Mouse (Mus musculus) megakaryocyte, adult 5-6 weeks (primary cell): ENCODE measurements around the gene Galnt14. TPM values are rescaled to one million over a fixed set of nuclear protein-coding genes. Genes with fewer than 3 reads are reported as not detected.

ENCODE experiments used
- ATAC-seq: 2 replicates; pipeline ENCODE4 v1.8.0; 2016; ENCODE audit warnings: mild to moderate bottlenecking, inconsistent platforms; ENCODE audit not compliant: poor library complexity, severe bottlenecking
- total RNA-seq, 2 experiments: library from RNA; stranded (forward) in 1 of 2; stranded (reverse) in 1 of 2; fragments of 153-499, 151-499 nt in 1 of 2; fragments of 221-1000, 200-1000 nt in 1 of 2; gene quantifications; 2 replicates each; pipeline versions ENCODE4 v1.2.3 to v1.2.4; 2015 to 2017

Gene Galnt14
- total RNA-seq, 2 experiments from 2014 or later, result not detected

DNA sequence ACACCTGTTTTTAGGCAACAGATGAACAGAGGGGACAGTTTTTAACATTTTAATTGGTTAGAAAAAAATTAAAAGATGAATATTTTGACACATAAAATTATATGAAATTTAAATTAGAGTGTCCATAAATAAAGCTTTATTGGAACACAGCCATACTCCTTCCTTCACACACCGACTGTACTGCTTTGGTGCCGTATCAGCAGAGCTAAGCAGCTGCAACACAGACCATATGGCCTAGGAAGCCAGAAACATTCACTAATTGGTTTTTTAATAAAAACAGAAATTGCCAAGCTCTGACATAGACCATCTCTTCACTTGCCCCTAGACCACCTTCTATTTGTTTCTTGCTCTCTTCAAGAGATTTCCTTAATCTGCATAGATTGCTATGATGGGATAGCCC lies 40.2 kb downstream of the Galnt14 start:
- no peak for ATAC-seq

GRCm38 (mm10) chr17:73668996-73669395 lies 41.3 kb downstream of the Galnt14 start:
- ATAC-seq, result no peak

DNA sequence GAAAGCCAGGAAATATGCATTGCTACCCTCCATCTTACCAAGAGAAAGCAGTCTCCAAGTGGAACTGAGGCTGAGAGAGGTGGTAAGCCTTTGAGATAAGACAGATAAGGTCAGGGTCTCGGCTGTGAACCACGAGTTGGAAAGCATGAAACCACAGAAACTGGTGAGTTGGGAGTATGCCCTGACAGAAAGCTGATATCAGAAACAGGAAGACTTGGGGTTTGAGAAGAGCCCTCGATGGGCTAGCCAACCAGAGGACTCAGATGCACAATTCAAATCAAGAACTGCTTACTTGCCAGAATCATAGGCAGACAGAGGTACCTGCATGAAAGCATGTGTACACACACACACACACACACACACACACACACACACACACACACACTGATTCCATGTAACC lies 47.0 kb downstream of the Galnt14 start:
- ATAC-seq, result no peak

DNA sequence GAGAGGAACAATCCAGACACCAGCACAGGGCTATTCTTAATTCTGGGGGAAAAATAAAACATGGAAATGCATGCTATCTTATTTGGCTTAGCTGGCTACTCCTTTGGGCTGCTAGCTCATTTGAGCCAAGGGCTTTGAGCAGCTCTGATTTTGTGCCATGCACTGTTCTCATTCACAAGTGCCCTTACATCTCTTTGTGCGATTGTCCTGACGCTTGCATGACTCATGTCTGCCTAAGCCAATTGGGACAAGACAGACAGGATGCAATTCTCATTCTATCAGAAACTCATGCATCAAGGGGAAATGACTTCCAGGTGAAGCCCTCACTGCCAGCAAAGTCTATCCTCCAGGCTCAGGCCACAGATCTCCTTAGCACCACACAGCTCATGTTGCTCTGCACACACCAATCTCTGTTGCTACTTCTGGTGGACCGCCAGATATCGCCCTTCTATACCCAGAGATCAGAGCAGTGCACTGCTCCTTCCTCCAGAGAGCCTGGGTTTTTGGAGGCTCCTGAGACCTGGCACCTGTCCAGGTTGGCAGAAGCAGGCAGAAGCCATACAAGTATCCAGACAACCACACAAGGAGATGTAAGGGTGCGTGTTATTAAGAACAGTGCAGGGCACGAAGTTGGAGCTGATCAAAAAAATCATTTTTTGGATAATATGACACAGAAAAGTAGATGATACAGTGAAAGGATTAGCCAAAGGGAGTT lies 51.4 kb downstream of the Galnt14 start:
- ATAC-seq, result no peak

DNA sequence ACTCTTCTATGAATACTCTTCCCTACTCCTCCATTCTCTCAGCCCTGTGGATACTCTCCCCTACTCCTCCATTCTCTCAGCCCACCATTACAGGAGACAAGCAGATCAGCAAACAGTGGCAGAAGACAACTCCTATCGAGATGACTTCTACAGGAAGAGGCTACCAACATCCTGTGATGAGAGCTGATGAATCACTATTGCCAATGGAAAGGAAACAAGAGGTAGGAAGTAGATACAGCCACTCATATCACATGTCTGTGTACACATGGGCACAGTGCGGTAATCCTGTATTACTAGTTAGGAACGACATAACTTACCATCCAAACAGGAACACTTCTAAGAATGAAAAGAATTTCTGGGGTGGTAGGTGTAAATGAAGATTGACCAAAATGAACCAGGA lies 53.9 kb downstream of the Galnt14 start:
- peak; percentile 45; the same call in 1 of the 2 replicates for ATAC-seq

DNA sequence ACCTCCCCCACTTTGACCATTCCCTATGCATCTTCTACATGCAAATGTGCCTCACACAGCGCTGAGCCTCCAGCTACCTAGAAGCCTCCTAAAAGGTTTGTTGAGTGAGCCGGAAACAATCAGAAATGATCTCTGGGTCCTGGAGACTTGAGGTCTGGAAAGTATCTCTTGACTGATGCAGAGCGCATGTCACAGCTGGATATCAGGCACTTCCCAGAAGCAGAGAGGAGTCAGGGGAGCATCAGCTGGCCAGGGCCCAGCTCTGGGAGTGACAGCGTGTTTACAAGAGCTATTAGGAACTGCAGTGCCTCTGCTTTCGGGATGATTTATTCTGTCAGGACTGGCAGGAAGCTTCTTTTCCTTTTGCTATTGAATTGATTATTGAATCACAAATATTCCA lies 56.0 kb downstream of the Galnt14 start:
- ATAC-seq, result no peak

GRCm38 (mm10) chr17:73649371-73649770 lies 60.9 kb downstream of the Galnt14 start:
- ATAC-seq, result no peak

DNA sequence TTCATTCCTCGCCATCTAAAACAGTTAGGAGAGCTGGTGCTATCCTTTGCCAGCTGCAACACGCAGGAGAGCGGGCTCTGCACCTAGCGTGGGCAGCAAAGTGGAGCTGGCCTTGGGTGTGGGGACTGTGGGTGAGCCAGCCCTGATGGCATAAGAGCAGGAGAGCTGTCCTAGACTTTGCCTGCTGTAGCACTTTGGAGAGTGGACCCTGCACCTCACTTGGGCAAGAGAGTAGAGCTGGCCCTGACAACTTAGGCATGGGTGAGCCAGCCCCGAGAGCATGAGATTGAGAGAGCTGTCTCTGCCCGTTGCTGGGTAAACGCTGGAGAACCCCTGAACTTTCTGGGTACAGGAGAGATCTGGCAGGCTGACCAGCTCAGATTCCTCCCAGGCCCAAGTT lies 68.6 kb downstream of the Galnt14 start:
- ATAC-seq, result no peak

- ATAC-seq, result no peak
Measured at GRCm38 (mm10) chr17:73640117-73640480, 70.2 kb downstream of the Galnt14 start.

GRCm38 (mm10) chr17:73639401-73640116 lies 70.7 kb downstream of the Galnt14 start:
- ATAC-seq, result no peak

DNA sequence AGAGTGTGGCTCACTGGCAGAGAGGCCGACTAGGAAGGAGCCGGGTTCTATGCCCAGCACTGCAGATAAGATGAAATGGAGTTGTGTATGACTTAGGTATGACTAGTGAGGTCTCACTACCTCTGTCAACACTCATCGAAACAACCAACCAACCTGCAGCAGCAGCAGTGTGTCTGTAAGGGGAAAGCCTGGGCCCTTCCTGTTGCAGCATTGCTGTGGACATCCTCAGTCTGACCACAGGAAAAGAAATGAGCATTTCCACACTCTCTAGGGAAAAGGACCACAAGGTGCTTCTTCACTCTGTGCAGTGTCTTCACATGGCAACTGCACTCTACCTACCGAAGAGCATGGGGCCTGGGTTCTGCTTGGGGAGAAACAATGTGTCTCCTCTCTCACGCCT lies 73.3 kb downstream of the Galnt14 start:
- ATAC-seq, result peak; percentile 93

GRCm38 (mm10) chr17:73634896-73635295 lies 75.4 kb downstream of the Galnt14 start:
- no peak for ATAC-seq

DNA sequence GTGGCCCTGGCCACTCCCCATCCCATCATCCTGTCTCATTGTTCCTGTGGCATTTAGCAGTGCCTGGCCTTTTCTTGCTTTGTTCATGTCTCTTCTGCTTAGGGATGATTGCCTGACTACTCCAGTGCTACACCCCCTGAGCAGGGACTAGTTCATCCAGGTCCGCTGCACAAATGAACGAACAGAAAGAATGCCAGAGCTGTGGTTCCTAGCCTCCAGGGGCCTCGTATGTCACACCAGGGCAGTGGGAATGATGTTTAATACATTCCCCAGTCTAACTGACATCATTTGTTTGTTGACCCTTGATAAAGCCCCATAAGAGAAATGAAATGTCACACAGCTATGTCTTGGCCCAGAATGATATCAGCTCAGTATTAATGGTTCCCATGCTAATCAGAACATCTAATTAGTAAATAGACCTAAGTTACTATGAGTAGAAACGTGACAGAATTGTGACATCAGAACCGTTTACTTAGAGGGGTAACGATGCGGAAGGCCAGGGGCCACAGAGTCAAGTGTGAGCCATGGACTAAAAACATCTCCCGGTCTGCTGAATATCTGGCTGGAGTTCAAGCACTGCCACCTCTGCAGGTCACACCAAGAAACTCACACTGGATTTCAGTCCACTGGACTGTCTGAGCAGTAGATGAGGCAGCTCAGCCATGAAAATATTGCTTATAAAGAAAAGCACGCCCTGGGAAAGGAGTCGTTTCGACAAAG lies 76.1 kb downstream of the Galnt14 start:
- no peak for ATAC-seq

GRCm38 (mm10) chr17:73628263-73628914 lies 81.9 kb downstream of the Galnt14 start:
- no peak; the same call in 1 of the 2 replicates for ATAC-seq

GRCm38 (mm10) chr17:73626912-73627311 lies 83.3 kb downstream of the Galnt14 start:
- no peak for ATAC-seq

- no peak for ATAC-seq
Measured at GRCm38 (mm10) chr17:73620049-73620448, 90.2 kb downstream of the Galnt14 start.

DNA sequence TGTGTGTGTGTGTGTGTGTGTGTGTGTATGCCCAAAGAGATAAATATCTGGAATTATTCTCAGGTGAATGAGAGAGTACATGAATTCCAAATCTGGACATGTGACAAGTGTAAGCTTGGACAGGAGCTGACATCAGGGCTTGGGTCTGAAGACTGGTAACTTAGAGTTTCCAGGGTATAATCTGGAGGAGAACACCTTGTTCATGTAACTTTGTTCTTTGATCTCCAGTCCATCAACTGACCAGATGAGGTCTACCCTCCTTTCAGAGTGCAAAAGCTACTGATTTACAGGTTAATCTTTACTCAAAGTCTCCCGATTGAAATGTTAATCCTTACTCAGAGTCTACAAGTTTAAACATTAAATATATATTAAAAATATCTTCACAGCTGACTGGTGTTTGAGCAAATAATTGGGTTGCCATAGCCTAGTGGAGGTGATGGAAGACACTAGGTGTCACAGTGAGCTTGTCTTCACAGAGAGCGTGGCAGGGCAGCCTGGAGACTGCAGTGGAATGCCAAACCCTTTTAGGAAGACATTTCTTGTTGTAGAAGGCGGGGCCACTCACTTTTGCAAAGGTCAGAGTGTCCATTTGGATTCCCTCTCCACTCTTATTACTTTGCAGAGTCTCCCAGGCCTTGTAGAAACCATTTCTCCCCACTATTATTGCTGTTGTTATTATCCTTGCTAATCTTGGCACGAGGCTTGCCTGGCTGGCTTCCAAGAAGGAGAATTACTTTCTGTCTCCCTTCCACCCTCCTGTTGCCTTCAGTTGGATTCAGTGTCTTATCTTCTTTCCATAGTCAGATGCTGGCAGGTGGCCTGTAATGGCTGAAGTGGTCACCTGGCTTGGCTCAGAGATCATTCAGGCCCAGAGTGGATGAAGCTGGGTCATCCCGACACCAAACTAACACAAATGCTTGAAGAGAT lies 107.4 kb downstream of the Galnt14 start:
- ATAC-seq, result no peak

- no peak for ATAC-seq
Measured at GRCm38 (mm10) chr17:73599923-73600322, 110.3 kb downstream of the Galnt14 start.

- ATAC-seq, result no peak
Measured at GRCm38 (mm10) chr17:73592081-73592480, 118.2 kb downstream of the Galnt14 start.

DNA sequence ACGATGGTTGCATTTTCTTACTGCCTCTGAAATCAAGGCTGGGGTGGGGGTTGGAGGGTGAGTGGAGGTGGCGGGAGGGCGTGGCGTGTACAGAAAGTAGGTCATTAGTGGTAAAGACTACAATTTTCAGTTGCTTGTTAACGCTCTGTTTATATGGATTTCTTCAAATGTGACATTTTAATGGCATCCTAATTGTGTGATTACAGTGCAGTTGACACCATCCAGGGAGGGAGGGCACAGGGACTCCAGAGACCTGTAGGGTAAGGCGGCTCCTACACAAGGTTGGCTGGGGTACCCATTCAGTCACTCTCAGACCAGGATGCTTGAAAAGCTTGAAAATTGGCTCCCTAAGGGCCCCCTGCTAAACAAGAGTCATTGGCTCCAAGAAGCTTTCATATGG lies 122.7 kb downstream of the Galnt14 start:
- no peak for ATAC-seq
